Mouse (Mus musculus) c-Kit-positive CD71-positive TER-119-positive erythroid progenitor cells, embryonic 14.5 days (primary cell): ENCODE measurements around the gene Wipi1.

Experiments
- DNase-seq: peaks from one replicate; pipeline ENCODE4 v3.0.0-alpha.2; 2013; ENCODE audit warnings: low spot score

The Wipi1 gene

GRCm38 (mm10) chr11:109619055-109619454 is 7.3 kb upstream of the Wipi1 start:
- DNase-seq = peak; percentile 81

- DNase-seq = no peak
Observed at GRCm38 (mm10) chr11:109616766-109617165, 5.0 kb upstream of the Wipi1 start.

GRCm38 (mm10) chr11:109616352-109616751 is 4.6 kb upstream of the Wipi1 start:
- DNase-seq = no peak

- no peak for DNase-seq
Observed at GRCm38 (mm10) chr11:109615286-109615685, 3.5 kb upstream of the Wipi1 start.

- peak; percentile 88 for DNase-seq
Observed at GRCm38 (mm10) chr11:109612871-109613529, 1.2 kb upstream of the Wipi1 start.

- DNase-seq = no peak
Observed at GRCm38 (mm10) chr11:109610795-109611302, 918 bp downstream of the Wipi1 start.

- no peak for DNase-seq
Observed at GRCm38 (mm10) chr11:109610046-109610794, 1.5 kb downstream of the Wipi1 start.

- DNase-seq = no peak
Observed at GRCm38 (mm10) chr11:109608976-109609625, 2.7 kb downstream of the Wipi1 start.

- DNase-seq = no peak
Observed at GRCm38 (mm10) chr11:109607600-109607999, 4.2 kb downstream of the Wipi1 start.

GRCm38 (mm10) chr11:109598778-109599570 is 12.8 kb downstream of the Wipi1 start:
- DNase-seq = no peak

GRCm38 (mm10) chr11:109594761-109595160 is 17.0 kb downstream of the Wipi1 start:
- DNase-seq = no peak

- DNase-seq = no peak
Observed at GRCm38 (mm10) chr11:109593200-109593981, 18.4 kb downstream of the Wipi1 start.

- DNase-seq = no peak
Observed at GRCm38 (mm10) chr11:109591511-109591910, 20.3 kb downstream of the Wipi1 start.

GRCm38 (mm10) chr11:109590012-109590411 is 21.8 kb downstream of the Wipi1 start:
- DNase-seq = no peak

- DNase-seq = peak; percentile 67
Observed at GRCm38 (mm10) chr11:109587638-109588374, 24.0 kb downstream of the Wipi1 start.

GRCm38 (mm10) chr11:109587019-109587418 is 24.7 kb downstream of the Wipi1 start:
- DNase-seq = peak; percentile 65

- no peak for DNase-seq
Observed at GRCm38 (mm10) chr11:109586424-109586823, 25.3 kb downstream of the Wipi1 start.

- peak; percentile 86 for DNase-seq
Observed at GRCm38 (mm10) chr11:109584843-109585713, 26.7 kb downstream of the Wipi1 start.

- no peak for DNase-seq
Observed at GRCm38 (mm10) chr11:109583986-109584385, 27.8 kb downstream of the Wipi1 start.
